Mouse (Mus musculus) testis, postnatal 14 days (tissue): Measurements from ENCODE around the gene Abcc12.

Experiments used
- DNase-seq: peaks from one replicate; pipeline ENCODE4 v3.0.0; 2021; ENCODE audit warnings: low spot score

Abcc12 gene

GRCm38 (mm10) chr8:86580458-86580857 lies at the start of gene Abcc12:
Abcc12 (minus strand) TSS chr8:86580686.
- DNase-seq = no peak

DNA sequence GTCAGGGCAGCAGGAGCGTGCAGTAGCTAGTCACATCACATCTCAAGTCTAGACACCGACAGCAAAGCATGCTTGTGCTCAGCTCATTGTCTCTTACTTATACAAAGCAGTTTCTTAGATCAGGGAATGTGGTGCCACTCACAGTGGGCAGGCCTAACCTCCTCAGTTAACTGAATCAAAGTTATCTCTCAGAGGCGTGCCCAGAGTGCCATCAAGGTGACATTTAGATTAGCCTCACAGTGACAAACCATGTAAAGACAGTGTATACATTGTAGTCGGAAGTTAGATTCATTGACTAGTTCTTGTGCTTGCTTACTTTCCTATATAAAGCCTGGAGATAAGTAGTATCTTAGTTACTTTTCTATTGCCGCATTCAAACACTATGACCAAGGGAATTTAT lies 49.7 kb upstream of the Abcc12 start:
- no peak for DNase-seq

GRCm38 (mm10) chr8:86624915-86625314 lies 44.4 kb upstream of the Abcc12 start:
- DNase-seq = no peak

- peak; percentile 98 for DNase-seq
Observed at GRCm38 (mm10) chr8:86623911-86624731, 43.6 kb upstream of the Abcc12 start, which contains the start of gene Lonp2. Lonp2 (plus strand) TSS chr8:86624043.

GRCm38 (mm10) chr8:86623551-86623910 lies 43.0 kb upstream of the Abcc12 start:
- DNase-seq = no peak

DNA sequence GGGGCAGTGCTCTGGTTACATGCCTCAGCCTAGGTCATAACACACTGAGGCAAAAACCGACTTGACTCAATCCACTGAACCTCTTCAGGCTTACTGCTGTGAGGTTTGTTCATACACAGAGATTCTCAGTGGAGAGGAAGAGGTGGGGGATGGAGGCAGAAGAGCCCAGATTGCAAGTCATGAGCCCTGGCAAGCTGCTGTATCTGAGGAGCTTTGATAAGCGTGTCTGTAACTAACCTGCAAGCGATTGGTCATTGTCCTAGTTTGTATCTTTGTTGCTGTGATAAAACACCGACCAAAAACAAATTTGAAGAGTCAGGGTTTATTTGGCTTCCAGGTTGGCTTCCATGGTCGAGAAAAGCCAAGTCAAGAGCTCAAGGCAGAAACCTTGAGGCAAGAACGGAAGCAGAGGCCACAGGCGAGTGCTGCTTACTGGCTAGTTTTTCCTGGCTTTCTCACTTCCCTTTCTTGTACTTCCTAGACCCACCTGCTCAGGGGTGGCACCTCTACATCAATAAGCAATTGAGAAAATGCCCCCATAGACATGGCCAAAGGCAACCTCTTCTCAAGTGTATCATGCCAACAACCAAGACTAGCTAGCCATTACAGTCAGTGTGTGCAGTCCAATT lies 37.4 kb upstream of the Abcc12 start:
- DNase-seq = no peak

GRCm38 (mm10) chr8:86615095-86615769 lies 34.7 kb upstream of the Abcc12 start:
- DNase-seq = no peak

DNA sequence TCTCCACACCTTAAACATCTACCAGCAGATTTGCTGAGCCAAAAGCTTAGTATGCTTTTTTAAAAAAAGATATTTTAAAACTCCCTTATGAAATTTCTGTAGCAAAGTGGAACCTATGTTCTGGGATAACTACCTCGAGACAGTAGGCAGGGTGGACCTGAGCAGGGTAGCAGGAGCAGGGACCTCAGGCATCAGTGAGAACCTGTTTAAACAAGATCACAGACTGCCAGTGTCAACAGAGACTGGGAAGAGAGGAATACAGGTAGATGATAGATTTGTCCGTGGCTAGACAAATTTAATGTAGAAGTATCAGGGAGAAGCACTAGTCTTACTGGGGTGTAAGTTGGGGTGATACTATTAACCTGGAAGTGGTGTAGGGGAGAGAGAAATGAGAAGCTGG lies 33.3 kb upstream of the Abcc12 start:
- no peak for DNase-seq

DNA sequence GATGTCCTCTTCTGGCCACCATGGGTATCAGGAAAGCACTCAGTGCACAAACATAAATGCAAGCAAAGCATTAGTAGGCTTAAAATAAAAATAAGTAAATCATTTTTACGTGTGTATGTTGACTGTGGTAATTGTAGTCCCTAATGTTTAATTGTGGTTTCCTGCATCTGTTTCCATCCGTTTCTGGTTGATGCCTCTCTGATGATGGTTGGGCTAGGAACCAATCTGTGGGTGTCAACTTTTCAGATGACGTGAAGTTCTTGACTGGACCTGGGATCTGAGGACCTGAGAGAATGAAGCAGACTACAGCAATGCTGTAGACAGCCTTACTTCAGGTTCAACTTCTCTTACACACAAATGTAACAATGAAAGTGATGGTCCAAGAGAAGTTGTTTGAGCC lies 24.2 kb upstream of the Abcc12 start:
- no peak for DNase-seq

GRCm38 (mm10) chr8:86603174-86603573 lies 22.7 kb upstream of the Abcc12 start:
- no peak for DNase-seq

DNA sequence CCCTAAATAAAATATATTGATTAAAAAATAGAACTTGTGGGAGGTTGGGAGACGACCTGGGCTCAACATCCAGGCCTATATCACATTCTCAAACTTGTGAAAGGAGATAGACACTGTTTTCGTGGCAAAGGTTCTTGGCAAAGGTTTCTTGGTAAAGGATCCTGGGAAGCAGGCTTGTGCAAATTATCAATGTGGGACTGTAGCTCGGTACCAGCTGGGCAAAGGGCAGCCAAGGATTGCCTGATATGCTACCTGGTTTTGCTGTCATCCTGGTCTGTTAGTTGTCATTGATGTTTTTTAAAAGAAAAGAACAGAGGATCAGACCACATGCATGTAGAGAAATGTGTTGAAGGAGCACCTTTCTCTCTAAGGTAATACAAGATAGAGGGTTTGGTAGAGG lies 19.8 kb upstream of the Abcc12 start:
- DNase-seq = no peak

- no peak for DNase-seq
Observed at GRCm38 (mm10) chr8:86599299-86599698, 18.8 kb upstream of the Abcc12 start.

DNA sequence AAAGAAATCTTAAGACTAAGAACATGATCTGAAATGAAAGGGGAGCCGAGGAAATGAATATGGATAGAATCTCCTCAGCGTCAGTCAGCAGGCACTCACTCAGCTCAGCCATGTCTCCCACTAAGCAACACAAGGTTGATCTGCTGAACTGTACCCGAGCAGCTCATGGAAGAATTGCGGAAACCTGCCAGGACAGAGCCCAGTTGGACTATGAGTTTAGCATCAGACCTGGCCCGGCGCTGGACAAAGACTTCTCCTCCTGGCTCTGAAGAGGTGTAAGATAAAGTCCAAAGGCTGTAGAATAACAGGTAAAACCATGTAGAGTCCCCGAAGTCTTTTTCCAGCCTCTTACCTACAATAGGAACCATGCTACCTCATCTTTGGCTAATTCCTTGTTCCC lies 17.2 kb upstream of the Abcc12 start:
- no peak for DNase-seq

DNA sequence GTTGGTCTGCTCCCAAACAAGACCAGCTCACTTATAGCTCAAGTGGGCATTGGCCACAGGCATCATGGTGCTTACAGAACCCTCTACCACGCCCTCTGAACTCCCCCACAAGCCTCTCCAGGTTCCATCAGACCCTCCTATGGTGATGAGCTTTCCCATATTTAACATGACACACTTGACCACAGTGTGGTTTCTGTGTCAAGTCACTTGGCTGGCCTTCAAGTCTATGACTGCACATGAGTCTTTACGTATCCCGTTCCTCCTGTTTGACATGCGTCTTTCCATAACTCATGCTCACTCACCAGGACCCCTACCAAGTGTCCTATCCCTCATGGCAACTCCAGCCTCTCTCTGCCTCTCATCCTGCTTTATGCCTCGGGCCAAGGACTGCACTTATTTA lies 15.2 kb upstream of the Abcc12 start:
- DNase-seq = no peak

GRCm38 (mm10) chr8:86594159-86594796 lies 13.8 kb upstream of the Abcc12 start:
- no peak for DNase-seq

DNA sequence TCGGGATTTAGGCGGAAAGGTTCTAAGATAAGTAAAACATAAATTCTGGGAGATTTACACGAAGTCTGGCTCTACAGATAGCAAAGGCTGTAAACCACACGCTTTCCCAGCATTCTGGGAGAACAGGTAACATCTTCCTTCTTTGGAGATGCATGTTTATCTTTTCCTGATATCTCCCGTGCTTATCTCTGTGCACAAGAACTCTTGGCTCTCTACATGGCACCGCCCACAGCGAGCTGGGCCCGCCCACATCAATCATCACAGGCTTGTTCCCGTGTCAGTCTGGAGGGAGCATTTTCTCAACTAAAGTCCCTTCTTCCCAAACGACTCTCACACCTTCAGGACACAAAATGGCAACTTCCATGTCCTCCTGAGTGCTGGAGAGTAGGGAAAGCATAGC lies 12.6 kb upstream of the Abcc12 start:
- DNase-seq = no peak

- DNase-seq = no peak
Observed at GRCm38 (mm10) chr8:86588338-86588737, 7.9 kb upstream of the Abcc12 start.

DNA sequence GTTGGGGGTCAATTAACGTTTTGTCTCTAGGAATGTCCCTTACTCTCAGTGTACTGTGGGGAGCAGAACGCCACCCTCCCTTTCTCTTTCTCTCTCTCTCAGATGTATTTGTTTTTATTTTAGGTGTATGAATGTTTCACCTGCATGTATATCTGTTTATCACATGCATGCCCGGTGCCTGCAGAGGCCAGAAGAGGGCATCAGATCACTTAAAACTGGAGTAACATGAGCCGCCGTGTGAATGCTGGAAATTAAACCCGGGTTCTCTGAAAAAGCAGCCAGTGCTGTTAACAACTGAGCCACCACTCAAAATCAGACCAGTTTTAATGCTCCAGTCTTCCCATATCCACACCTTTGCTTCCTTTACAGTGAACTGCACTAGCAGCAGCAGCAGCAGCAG lies 6.2 kb upstream of the Abcc12 start:
- no peak for DNase-seq

GRCm38 (mm10) chr8:86586058-86586457 lies 5.6 kb upstream of the Abcc12 start:
- no peak for DNase-seq

DNA sequence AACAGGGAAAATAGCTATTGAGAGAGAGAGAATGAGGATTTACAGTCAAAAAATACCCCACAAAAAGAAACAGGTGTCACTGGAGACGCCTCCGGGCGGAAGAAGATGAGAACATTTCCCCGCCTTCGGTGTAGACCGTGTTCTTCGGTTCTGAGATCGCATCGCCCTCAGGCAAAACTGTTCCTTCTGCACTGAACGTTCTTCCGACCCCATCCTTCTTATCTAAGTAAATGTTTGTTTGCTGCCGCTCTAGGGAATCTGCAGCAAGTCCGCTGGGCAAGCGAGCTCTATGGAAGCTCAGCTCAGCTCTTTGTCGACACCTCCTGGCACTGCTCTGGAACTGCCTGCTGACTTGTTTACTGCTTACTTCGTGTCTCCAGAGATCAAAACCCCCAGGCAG lies 5.0 kb upstream of the Abcc12 start:
- DNase-seq = peak; percentile 64

DNA sequence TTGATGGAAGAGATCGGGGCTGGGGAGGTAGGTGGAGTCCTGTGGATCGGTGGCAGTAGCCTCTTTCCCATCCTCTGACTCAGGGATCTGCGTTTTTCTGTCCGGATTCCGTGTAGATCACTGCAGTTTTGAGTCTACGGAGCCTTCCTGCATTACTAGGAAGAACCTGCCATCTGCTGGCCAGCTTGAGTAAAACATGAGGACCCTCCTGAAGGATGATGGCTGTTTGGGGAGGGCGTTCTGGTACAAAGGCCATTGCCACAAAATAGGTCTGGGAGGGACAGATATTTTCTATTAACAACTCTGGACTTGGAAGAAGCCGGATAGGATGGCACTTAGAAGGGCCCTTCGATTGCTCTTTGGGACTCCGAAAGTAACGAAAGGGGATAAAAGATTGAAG lies 4.6 kb upstream of the Abcc12 start:
- DNase-seq = peak; percentile 63

DNA sequence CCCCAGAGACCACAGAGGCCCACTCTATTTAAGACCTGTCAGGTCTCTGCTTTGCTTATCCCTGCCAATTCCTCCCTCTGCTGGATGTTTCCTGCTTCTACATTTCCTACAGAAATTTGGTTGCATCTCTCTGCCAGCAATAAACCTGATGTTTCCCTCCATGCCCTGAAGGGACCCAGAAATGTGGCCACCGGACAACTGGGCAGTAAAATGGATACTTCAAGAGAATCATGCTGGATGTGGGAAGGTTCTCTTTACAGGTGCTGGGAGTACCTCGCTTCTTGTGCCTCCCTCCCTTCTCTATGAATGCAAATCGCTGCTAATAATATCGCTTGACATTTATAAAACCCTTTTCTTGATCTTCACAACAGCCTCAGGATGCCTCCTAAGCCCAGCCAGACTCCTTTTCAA lies 1.4 kb upstream of the Abcc12 start:
- no peak for DNase-seq

DNA sequence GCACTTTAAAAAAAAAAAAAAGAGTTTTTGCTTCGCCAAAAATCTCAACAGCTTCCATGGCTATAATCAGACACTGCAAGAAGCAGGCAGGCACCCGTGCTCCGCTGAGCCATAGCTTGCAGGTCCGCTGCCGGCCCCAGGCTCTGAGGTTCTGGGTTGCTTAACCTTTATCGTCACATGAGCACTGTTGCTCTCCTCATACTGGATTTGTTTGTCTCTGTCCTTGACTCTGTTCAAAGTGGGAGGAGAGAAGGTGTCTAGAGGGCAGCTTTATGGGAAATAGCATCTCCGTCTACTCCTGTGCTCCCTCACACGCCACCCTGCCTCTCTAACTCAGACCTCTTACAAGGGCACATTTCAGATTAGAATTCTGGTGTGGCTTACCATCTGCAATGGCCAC lies 1.8 kb downstream of the Abcc12 start:
- no peak for DNase-seq
